Mouse (Mus musculus): ENCODE data around the gene Nmt1. TPM values are rescaled to one million over a fixed set of nuclear protein-coding genes. Genes with fewer than 3 reads are reported as not detected.

Nmt1 gene
- polyA plus RNA-seq, 1 experiment from 2014 or later = 52.2 TPM

GRCm38 (mm10) chr11:103116008-103116818, 88.2 kb downstream of the Nmt1 start, which contains the start of gene Hexim1:
Gene Hexim1, plus strand, starts transcription at chr11:103116231.
- Histone ChIP-seq H3K4me1 (peaks cover 27% of the 10 kb centered on the region), H3K27me3 (replicated peaks) (no peaks in the 10 kb centered on the region), H3K9ac (peak within 1 kb of the TSS; percentile 57), H3K36me3 (no peaks in the 10 kb centered on the region), H3K4me3 (replicated peaks) (peak within 1 kb of the TSS; percentile 74), H3K4me2 (peak within 1 kb of the TSS; percentile 80), H3K27ac (peak within 1 kb of the TSS; percentile 95), H3K9me3 (no peaks in the 10 kb centered on the region)
- WGBS = under 1% methylated on average over 53 of the region's 53 CpGs
- ATAC-seq (ENCODE audit: insufficient read depth, low FRiP score, low read depth) = peak; percentile 94

GRCm38 (mm10) chr11:103116959-103117590, 89.1 kb downstream of the Nmt1 start:
- H3K4me3 ChIP-seq (replicated peaks) = peak overlapping the region; percentile 74
- peak overlapping the region; percentile 57 for H3K9ac ChIP-seq
- no peaks in the 10 kb centered on the region for H3K36me3 ChIP-seq
- H3K4me2 ChIP-seq = peak overlapping the region; percentile 80
- H3K9me3 ChIP-seq = no peaks in the 10 kb centered on the region
- H3K4me1 ChIP-seq = peaks cover 18% of the 10 kb centered on the region
- 0 out of 2 replicates have a peak, but pooled peaks have one; percentile 20 for ATAC-seq (ENCODE audit: insufficient read depth, low FRiP score, low read depth)
- H3K27ac ChIP-seq = peak overlapping the region; percentile 94
- no peaks in the 10 kb centered on the region for H3K27me3 ChIP-seq (replicated peaks)
- under 1% methylated on average over 35 of the region's 35 CpGs for WGBS

- Histone ChIP-seq H3K27me3 (replicated peaks) (no peaks in the 10 kb centered on the region), H3K9ac (peak overlapping the region; percentile 57; the same call in 1 of the 2 replicates), H3K4me3 (replicated peaks) (peak overlapping the region; percentile 74), H3K36me3 (no peaks in the 10 kb centered on the region), H3K4me2 (peak overlapping the region; percentile 80), H3K27ac (peak overlapping the region; percentile 94), H3K4me1 (peaks cover 13% of the 10 kb centered on the region), H3K9me3 (no peaks in the 10 kb centered on the region)
- no peak for ATAC-seq (ENCODE audit: insufficient read depth, low FRiP score, low read depth)
- WGBS = under 1% methylated on average over 38 of the region's 38 CpGs
Observed at GRCm38 (mm10) chr11:103117591-103118009, 89.6 kb downstream of the Nmt1 start.

Small RNA genes within 50 kb of the gene (microRNA-seq; reads per million reads assigned to microRNA genes)
- not detected for gene Mir6931

Other genes with a start within 250 kb of the Nmt1 start
- 39.0 and 43.7 TPM in 2 replicates for gene Gjc1, start 208.5 kb upstream of the Nmt1 start, polyA plus RNA-seq (2015; fragmentation: Nextera tagmentation; extraction: Ambion mirVana)
- gene Higd1b, start 192.3 kb upstream of the Nmt1 start, polyA plus RNA-seq (2015; fragmentation: Nextera tagmentation; extraction: Ambion mirVana) = 1.4 and 1.5 TPM in 2 replicates
- 155 and 169 TPM in 2 replicates for gene Eftud2, start 147.2 kb upstream of the Nmt1 start, polyA plus RNA-seq (2015; fragmentation: Nextera tagmentation; extraction: Ambion mirVana)
- 1.1 TPM in 2 replicates for gene Ccdc103, start 147.0 kb upstream of the Nmt1 start, polyA plus RNA-seq (2015; fragmentation: Nextera tagmentation; extraction: Ambion mirVana)
- not detected in 2 replicates for gene Fam187a, start 143.0 kb upstream of the Nmt1 start, polyA plus RNA-seq (2015; fragmentation: Nextera tagmentation; extraction: Ambion mirVana)
- gene Gfap, start 127.3 kb upstream of the Nmt1 start, polyA plus RNA-seq (2015; fragmentation: Nextera tagmentation; extraction: Ambion mirVana) = 0.70 and 1.2 TPM in 2 replicates
- 9.5 TPM in 2 replicates for gene Kif18b, start 103.1 kb upstream of the Nmt1 start, polyA plus RNA-seq (2015; fragmentation: Nextera tagmentation; extraction: Ambion mirVana)
- gene C1ql1, start 81.5 kb upstream of the Nmt1 start, polyA plus RNA-seq (2015; fragmentation: Nextera tagmentation; extraction: Ambion mirVana) = 5.1 and 5.6 TPM in 2 replicates
- gene Dcakd, start 143 bp downstream of the Nmt1 start, polyA plus RNA-seq (2015; fragmentation: Nextera tagmentation; extraction: Ambion mirVana) = 107 TPM in 2 replicates
- gene Plcd3, start 73.5 kb downstream of the Nmt1 start, polyA plus RNA-seq (2015; fragmentation: Nextera tagmentation; extraction: Ambion mirVana) = 3.5 and 3.6 TPM in 2 replicates
- gene Acbd4, start 73.5 kb downstream of the Nmt1 start, polyA plus RNA-seq (2015; fragmentation: Nextera tagmentation; extraction: Ambion mirVana) = 19.2 and 23.7 TPM in 2 replicates
- 5.1 and 5.4 TPM in 2 replicates for gene Hexim1, start 88.0 kb downstream of the Nmt1 start, polyA plus RNA-seq (2015; fragmentation: Nextera tagmentation; extraction: Ambion mirVana)
- 6.8 and 8.7 TPM in 2 replicates for gene Hexim2, start 104.2 kb downstream of the Nmt1 start, polyA plus RNA-seq (2015; fragmentation: Nextera tagmentation; extraction: Ambion mirVana)
- 3.8 and 4.0 TPM in 2 replicates for gene Fmnl1, start 142.9 kb downstream of the Nmt1 start, polyA plus RNA-seq (2015; fragmentation: Nextera tagmentation; extraction: Ambion mirVana)
- 1.0 and 1.4 TPM in 2 replicates for gene 1700023F06Rik, start 180.4 kb downstream of the Nmt1 start, polyA plus RNA-seq (2015; fragmentation: Nextera tagmentation; extraction: Ambion mirVana)
- gene Spata32, start 190.2 kb downstream of the Nmt1 start, polyA plus RNA-seq (2015; fragmentation: Nextera tagmentation; extraction: Ambion mirVana) = not detected in 2 replicates
- gene Map3k14, start 239.3 kb downstream of the Nmt1 start, polyA plus RNA-seq (2015; fragmentation: Nextera tagmentation; extraction: Ambion mirVana) = 3.6 and 3.8 TPM in 2 replicates